Mouse (Mus musculus): ENCODE results near the gene Mvp.

Mvp gene

DNA sequence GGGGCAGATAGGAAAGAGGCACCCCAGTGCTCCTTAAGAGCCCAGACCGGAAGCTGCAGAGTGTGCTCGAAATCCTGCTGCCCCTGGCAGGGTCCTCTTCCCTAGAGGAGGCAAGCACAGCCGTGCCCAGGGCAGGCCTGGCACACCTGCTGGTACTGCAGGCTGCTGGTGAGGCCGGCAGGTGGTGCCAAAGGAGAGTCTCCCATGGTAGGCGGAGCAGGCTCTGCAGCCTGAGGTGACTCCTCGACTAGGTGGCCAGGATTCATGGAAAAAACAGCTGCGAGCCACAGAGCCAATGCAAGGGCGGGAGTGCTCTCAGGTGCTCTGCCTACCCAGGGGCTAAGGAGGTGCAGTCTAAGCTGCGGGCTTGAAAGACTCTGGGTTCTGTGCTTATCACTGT is 28.1 kb downstream of the Mvp start:
- DNase-seq: peak; percentile 63

DNA sequence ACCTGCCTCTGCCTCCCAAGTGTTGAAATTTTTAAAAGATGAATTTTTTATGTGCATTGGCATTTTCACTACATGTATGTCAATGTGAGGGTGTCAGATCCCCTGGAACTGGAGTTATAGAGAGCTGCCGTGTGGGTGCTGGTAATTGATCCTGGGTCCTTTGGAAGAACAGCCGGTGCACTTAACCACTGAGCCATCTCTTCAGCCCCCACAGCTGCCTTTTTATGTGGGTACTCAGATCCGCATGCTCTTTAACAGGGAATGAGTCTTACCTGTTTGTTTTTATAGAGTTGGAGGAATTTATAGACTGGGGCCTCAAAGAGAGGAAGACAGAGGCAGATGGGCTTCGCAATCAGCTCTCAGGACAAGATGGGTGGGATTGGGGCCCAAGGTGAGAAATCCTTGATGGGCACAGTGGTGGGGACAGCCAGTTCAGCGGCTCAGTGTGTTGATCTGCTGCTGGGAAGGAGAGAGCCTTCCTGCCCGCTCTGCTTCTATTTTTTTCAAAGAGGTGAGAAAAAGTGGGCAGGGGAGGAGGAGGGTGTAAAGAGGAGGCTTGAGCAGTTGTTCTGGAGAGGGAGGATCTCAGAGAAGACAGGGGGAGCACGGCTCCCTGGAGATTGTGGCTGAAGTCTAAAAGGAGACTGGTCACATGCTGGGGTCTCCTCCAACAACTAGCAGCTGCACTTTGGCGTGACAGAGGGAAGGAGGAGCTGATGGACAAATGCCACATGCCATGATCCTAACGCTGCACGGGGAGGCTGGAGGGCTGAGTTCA is 29.6 kb downstream of the Mvp start:
- DNase-seq: peak; percentile 38

DNA sequence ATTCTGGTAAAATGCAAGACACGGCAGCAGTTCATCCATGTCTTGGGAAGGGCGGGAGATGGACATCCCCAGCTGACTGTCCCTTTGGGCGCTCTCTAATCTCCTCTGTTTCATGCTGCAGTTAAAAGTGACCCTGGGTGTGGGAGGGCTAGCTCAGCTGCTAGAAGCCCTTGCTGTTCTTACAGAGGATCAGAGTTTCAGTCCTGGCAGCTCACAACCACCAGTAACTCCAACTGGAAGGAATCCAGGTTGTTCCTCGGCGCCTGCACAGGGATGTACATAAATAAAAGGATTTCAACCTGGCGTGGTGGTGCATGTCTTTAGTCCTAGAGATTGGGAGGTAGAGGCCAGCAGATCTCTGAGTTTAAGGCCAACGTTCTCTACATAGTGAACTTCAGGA is 31.3 kb downstream of the Mvp start:
- no peak for DNase-seq

DNA sequence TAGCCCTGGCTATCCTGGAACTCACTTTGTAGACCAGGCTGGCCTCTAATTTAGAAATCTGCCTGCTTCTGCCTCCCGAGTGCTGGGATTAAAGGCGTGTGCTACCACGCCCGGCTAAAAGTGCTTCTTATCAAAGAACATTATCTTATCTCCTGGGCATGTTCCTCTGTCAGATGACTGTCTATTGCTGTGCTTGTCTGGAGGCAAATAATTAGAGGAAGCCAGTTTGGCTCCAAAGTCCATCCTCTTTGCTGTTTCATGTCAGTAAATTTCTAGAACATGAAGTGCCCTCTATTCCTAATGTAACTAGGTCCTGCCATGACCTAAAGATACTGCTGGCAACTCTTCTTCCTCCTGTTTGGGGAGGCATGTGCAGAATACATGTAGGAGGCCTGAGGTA is 32.4 kb downstream of the Mvp start:
- DNase-seq: no peak

DNA sequence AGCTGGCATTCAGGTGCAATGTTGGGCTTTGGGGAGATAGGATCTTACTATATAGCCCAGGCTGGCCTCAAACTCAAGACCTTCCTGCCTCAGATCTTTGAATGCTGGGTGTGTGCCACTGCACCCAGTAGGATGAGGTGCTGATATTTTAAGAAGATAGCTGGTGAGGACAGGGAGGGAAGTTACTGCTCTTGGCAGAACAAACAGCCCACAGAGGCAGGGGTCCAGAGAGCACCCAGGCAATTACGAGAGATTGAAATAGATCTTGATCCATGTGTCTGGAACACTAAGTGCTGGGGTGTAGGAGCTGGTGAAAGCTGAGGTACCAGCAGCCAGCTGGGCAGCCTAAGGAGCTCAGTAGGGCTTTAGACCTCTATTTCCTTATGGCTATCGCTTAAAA is 32.8 kb downstream of the Mvp start:
- DNase-seq: no peak

DNA sequence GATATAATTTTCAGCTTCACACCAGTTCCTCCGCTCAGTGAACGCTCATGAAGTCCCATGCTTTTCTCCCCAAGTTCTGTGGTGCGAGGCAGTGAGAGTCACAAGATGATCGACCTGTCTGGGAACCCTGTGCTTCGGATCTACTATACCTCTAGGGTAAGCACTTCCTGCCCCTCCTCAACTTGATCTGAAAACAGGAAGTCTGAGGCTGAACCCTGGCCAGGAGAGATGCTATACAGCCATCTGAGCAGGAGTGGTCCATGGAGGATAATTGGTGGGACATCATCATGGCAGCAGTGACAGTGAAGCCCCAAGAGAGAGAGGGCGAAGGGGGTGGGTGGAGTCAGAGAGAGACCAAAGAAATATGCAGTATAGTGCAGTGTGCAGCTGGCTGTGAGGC is 35.6 kb downstream of the Mvp start:
- DNase-seq: no peak

DNA sequence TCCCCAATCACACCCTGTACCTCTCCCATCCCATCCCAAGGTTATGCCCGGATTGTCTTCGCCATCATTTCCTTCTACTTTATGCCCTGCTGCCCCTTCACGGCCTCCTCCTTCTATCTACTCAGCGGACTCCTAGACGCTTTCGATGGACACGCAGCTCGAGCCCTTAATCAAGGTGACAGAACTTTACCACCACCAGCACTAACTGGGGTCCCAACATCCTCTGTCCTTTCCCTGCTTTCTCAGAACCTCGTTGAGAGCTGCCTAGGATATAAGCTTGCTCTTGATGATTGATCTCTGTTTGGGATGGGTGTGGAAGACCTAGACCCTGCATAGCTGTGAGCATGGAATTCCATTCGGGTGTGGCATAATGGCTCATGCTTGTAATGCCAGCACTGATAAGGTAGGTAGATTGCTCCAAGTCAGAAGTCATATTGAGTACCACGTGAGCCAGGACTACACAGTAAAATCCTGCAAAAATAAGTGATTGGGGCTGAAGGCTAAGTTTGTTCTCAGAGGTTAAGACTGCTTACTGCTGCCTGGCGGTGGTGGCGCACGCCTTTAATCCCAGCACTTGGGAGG is 37.5 kb downstream of the Mvp start:
- no peak for DNase-seq

DNA sequence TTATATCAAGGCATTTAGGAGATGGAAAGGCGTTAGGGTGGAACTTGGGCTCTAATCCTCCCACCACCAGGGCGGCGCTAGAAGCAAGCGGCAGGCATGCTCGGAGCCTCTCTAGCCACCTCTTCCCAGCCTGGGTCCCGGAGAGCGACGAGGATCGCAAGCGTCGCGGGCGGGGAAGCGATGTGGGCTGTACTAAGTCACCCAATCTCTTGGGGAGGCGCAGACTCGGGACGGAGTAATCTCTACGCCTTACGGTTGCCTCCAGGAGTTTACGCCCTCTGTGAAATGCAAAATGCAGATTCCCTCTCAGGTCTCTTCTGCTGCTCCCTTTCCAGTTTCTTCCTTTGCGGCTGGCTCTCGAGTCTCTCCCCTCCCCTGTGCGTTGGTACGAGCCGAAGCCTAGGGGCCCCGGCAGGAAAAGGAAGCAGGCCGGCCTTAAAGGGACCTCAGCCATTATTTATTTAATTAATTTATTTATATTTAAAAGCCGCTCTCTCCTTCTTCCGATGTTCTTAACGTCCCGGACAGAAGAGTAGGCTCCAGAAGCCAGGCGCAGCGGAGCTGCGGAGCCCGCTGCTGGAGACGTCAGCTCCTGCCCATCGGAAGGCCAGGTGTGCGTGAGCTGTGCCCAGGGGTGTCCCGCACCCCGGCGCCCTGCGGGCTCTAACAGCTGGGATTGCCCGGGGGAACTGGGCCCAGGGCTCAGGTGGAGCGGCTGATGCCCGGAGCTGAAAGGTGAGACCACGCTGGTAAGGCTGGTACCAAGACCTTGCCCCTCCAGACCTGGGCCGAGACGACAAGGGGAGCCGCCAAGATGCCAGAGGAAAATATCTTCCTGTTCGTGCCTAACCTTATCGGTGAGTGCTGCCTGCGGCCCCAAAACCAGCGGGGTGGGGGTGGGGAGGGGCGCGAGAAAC is 38.2 kb downstream of the Mvp start, which contains the start of gene Cdiptos:
Gene Cdiptos (minus strand): TSS at position 149 of the 917 bp plus-strand sequence.
- DNase-seq: peak; percentile 94

DNA sequence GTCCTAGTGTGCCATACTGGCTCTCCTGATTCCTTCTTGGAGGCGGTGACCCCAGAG is 38.7 kb downstream of the Mvp start, which contains the start of gene Cdipt:
Gene Cdipt (plus strand): TSS at position 22 of the 57 bp plus-strand sequence.
- no peak for DNase-seq

DNA sequence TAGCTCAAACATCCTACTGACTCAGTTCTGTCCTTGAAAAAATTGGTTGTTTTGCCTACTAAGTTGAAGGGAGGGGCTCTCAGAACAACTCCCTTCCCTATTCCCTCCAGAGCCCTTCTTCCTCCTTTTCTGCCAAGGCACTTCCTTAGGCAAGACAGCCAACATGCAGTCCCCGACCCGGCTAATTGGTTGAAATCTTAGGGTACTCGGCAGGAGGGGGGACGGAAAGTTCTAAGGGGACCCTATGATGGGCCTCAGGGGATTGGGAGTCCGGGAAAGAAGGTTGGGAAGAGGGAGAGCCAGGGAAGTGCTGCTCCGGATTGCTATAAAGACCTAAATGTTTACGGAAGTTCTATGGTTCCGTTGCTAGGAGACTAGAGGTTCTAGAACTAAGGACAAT is 38.9 kb downstream of the Mvp start:
- no peak for DNase-seq

DNA sequence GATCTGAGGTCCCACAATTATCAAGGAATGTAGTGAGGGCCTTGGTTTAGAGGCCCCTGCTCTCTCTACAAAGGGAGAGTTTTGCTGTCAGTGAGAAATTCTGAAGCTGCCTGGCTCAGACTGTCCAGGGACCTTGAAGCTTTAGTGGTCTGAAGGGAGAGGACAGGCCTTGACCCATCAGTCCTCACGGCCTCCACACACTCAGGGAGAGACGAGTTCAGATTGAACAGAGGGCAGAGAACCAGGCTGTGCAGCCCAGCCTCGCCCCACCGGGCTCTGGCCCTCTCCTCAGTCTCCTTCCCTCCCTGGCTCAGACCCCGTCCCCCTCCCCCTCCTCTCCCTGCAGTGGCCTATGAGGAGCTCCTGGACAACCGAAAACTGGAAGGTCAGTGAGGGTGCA is 47.1 kb downstream of the Mvp start:
- no peak for DNase-seq

DNA sequence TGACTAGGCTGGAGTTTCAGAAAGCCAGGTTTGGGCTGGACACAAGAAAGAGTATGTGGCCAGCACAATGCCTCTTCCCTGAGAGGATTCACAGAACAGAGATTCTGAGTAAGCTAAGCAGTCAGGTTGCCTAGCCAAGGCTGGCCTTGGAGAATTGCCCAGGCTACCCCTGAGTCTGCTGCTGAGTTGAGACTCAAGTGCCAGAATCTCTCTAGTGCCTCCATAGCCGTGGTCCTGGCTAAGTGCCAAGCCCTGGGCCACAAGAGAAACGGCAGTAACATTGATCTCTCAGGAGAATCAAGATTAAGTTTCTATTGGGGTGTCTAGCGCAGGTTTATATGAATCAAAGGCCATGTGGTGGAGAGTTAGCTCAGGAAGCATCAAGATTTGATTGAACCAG is 48.9 kb downstream of the Mvp start:
- no peak for DNase-seq

DNA sequence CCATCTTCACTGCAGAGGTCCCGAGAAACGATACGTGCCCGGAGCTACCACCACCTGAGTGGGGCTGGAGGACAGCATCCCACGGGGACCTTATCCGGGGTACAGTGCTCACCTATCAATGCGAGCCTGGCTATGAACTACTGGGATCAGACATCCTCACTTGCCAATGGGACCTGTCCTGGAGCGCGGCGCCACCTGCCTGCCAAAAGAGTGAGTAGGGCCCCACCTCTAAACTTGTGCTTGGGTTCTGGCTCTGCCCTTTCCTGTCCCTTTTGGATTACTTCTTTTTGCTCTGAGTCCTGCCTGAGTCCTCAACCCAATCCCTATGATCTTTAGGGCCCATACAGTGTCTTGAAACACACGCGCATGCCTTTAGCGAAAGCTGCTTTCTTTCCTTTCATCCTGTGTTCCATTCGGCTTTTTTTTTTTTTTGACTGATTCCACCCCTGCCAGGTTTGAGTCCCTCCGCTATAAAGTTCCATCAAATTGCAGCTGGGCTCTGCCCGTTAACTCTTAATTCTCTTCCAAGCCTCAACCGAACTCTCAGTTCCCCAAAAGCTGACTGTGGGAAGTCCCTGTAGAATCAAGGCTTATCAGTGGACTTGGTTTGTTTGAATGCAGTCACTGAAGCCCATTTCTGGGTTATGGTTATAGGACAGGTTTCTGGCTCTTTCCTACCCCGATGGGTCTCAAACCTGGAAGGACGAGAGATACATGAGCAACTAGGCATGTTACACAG is 50.7 kb downstream of the Mvp start:
- no peak for DNase-seq

DNA sequence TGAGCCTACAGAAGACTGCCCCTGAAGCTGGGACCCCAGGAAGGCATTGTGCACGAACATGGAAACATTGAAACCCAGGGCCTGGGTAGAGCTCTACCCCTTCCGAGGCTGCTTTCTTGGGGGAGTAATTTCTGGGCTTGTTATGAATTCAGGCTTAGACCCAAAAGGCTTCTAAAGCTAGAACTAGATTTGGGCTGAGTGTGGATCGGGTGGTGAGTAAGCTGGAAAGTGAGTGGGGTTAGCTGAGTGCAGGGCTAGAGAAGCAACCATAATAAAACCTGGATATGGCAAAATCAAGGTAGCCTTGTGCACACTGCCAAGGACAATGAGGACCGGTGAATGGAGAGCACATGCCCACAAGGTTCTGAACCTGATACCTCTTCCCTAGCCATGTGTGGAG is 52.5 kb downstream of the Mvp start:
- DNase-seq: no peak

DNA sequence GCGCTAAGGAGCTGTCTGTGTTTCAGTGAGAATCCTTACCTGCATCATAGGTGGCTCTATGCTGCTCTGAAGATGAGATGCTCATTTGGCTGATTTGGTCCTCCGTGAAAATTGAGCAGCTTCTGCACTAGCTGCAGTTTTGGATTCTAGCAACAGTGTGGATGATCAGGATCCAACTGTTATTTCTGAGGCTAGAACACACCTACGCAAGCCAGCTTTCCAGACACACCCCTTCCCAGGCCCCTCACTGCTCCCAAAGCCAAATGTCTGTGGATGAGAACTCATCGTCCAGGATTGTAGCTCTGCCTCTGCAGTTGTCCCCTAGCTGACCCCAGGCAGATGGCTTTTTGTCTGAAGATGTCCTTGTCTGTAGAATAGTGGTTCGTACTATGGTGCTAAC is 53.3 kb downstream of the Mvp start:
- DNase-seq: no peak

DNA sequence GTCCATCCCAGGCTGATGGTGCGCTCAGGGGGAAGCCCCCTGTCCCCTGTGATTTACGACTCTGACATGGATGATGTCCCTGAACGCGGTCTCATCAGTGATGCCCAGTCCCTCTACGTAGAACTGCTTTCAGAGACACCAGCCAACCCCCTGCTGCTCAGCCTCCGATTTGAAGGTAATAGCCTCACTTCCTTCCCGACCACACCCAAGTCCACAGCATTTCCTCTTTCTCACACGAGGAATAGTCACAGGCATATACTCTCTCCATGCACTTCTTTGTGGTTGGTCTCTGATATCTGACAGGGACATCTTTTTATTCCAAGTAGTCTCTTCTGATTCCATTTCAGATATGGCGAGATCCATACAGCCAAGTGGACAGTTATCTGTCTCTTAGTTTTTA is 54.6 kb downstream of the Mvp start:
- DNase-seq: no peak

DNA sequence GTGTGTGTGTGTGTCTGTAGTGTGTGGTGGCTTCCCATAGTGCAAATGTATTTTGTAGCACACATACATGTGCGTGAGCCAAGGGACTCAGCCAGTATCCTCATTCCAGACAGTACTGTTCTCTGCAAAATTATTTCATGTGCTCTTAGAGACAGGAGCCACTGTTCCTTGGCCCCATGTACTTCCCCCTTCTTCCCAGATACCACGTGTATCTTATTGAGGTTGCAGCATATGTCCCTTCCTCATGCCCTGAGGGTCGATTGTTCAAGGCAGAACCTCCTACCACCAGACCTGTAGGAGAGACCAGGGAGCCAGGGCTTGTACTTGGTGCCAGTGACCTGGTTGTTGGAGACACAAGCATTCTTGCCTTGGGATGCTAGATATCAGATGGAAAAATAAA is 59.3 kb downstream of the Mvp start:
- no peak for DNase-seq

DNA sequence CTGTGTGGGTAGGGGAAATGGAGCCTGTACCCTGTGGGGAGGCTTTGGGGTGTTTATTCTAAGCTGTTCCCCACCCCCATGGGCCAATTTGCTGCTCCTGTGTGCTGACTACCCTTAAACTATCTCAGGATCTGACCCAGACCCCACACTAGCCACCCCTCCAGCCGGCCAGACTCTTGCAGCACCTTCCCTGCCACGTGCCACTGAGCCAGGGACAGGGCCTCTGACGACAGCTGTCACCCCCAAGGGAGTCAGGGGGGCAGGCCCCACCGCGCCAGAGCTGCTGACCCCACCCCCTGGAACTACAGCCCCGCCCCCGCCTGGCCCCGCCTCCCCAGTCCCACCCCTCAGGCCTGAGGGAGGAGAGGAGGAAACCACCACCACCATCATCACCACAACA is 61.8 kb downstream of the Mvp start:
- no peak for DNase-seq

DNA sequence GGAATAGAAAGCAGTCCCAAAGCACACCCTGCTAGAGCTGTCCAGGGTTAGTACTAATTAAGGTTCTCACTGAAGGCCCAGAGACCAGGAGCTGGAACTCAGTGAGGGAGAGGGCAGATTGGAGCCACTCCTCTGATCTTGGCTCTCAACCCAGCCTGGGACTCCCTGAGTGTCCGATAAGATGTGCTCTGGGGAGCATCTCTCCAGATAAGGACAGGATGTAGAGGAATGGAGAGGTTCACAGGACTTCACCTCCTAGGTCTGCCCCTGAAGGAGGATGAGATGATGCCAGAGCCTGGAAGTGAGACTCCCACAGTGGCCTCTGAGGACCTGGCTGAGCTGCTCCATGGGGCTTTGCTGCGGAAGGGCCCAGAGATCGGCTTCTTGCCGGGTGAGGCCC is 62.7 kb downstream of the Mvp start:
- peak; percentile 23 for DNase-seq

DNA sequence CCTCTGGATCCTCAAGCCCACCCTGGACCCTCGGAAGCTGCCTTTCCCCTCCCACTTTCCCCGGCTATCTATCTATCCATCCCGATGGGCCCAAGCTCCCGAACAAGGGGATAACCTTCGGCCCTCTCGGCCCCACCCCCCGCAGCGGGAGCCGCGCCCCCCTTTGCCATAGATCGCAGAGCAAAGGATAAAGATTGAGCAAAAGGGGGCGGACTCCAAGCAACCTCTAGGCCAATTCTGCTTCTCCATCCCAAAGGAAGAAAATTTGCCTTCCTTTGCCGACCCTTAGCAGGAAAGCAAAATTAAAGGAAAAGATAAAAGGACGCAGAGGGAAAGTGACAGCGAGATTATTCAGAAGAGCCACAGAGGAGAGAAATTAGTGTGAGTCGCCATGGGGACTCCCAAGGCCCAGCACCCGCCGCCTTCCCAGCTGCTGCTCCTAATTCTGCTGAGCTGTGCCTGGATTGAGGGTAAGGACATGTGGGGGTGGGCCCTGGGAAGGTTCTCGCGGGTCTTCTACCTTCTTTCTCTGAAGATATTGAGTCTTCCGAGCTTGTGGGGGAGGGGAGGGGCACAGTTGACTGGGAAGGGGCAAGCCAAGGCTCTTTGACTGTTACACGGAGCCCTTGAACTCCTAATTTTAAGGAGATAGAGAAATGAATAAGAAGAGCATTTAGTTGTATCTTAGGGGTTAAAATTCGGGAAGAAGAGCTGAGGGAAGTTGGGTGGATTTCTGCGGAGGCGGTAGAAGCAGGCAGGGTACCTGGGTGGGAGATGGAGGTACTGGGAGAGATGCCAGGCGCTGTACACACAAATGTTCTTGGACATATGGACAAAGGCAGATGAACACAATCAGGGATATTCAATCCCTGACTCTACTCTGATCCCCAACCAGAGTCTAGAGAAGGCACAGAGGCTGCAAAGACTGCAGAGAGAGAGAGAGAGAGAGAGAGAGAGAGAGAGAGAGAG is 63.5 kb downstream of the Mvp start:
- DNase-seq: peak; percentile 34

DNA sequence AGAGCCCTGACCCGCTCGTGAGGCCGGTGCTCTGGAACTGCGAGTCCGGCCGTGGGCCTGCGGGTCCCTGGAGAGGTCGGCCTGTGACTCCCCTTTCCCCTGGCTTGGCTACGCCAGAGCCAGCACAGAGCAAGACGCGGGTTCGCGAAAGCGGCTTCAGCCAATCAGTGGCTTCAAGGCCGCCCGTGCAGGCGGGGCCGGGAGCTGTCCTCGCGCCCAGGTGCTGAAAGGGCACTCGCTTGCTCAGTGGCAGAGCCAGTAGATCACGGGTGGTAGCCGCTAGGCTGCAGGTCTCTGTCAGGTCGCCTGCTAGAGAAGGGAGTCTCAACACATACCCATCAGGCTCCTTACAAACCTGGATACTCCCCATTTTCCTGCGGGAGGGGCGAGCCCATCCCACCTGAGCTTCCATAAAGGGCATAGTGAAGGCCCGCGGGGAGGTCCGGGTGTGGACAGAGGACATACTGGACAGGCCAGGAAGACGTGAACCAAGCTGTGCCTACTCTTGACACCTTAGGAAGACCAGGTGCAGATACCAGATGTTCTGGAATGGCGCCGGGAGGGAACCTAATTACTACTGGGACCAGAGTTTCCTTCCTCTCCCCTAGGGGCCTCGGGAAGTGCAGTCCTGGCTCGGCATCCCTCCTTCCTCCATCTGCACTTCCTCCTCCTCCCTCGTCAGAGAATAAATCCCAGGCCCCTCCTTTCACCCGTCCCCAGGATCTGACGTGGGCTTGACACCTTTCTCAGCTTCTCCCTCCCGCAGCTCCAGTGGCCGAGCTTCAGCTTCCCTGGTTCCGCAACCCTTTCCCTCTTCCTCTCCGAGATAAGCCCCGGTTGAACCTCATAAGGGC is 64.4 kb downstream of the Mvp start, which contains the start of gene Sez6l2:
Gene Sez6l2 (plus strand): TSS at position 771 of the 854 bp plus-strand sequence.
- DNase-seq: peak; percentile 83
